Mouse (Mus musculus) thymus, adult 18-20 months (tissue): ENCODE measurements around the gene Zfp993.
"Not testable (repeated sequence)": the region's sequence is repeated elsewhere in the genome, so short reads cannot be mapped to it uniquely, and the experiment has no call there.

Source experiments
- DNase-seq, 2 experiments: peaks; one replicate each; pipeline ENCODE4 v3.0.0; 2022; ENCODE audit warnings: mixed read lengths in 2 of 2

The Zfp993 gene

DNA sequence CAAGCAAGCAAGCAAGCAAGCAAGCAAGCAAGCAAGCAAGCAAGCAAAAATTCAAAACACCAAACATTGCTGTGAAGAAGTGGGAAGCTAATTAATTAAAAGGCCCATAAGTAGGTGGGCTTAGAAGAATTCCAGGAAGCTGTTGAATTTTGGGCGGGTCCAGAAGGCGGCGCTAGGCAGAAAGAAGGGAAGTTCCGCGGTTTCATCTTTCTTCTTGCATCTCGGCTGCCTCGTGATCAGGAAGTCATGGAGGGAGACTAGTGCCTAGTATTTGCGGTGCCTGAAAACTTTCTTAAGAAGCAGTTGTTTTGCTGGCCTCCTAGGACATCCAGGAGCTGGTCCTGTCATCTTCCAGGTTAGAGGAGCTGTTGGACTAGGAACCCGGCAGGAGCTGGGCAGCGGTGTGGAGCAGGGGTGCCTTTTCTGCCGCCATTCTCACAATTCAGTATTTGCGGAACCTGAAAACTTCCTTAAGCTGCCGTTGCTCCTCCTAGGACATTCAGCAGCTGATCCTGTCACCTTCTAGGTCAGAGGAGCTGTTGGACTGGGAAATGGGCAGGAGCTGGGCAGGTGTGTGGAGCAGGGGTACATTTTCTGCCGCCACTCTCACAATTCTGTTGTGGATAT, at the start of gene Zfp993:
Gene Zfp993 (plus strand): TSS at position 188 of the 627 bp plus-strand sequence.
- not testable (repeated sequence) for DNase-seq

DNA sequence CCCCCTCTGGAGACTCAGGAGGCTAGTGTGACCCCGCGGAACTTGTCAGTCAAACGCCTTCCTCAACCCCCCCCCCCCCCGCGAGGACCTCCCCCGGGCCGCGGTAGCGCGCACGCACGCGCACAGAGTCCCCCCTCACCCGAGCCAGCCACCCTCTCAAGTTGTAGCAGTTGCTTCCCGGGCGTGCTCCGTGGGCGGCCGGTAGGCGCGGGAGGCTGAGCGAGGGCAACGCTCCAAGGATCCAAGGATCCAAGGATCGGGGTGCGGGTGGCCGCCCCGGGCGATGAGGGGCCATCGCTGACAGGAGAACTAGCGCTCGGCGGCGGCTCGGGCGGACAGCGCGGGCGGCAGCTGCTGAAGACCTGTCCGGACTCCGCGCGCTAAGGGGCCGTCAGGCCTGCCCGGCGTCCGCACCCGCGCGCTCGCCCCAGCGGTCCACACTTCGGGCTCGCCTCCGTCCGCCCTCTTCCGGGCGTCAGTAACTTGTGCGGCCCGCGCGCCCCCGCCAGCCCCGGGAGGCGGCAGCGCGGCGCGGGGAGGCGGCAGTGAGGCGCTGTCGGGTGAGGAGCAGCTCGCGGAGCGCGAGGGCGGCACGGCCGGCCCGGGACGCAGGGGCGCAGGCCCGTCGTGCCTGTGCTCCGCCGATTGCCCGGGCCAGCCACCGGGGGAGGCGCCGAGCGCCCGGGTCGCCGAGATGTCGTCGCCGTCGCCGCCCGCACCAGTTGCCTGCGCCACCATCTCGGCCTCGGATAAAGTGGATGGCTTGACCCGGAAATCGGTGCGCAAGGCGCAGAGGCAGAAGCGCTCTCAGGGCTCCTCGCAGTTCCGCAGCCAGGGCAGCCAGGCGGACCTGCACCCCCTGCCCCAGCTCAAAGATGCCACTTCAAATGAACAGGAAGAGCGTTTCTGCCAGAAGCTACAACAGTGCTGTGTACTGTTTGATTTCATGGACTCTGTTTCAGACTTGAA, 30.6 kb upstream of the Zfp993 start:
- not testable (repeated sequence) for DNase-seq

DNA sequence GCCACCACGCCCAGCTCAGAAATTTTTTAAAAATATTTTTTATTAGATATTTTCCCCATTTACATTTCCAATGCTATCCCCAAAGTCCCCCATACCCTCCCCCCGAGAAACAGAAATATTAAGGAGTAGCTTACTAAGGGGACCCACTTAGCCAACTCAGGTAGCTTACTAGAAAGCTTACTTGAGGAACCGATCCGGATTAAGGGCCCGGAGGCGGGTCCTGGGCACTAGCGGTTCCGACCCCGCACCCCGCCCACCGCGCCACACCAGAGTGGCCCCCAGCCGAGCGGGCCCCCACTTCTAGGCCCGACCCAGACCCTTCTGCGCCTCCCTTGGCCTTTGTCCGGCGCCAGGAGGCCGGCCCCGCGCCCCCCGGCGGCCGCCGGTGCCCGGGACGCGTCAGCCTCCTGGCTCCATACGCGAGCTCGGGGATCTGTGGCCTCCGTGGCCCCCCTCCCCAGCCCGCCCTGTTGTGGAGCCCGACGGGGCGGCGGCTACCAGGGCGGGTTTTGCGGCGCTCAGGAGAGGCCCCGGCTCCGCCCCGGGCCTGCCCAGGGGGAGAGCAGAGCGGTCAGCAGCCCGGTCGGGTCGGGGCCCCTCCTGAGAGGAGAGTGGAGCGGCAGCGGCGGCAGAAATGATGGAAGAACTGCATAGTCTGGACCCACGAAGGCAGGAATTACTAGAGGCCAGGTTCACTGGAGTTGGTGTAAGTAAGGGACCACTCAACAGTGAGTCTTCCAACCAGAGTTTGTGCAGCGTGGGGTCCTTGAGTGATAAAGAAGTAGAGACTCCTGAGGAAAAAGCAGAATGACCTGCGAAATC, 7.0 kb upstream of the Zfp993 start:
- DNase-seq: not testable (repeated sequence)

DNA sequence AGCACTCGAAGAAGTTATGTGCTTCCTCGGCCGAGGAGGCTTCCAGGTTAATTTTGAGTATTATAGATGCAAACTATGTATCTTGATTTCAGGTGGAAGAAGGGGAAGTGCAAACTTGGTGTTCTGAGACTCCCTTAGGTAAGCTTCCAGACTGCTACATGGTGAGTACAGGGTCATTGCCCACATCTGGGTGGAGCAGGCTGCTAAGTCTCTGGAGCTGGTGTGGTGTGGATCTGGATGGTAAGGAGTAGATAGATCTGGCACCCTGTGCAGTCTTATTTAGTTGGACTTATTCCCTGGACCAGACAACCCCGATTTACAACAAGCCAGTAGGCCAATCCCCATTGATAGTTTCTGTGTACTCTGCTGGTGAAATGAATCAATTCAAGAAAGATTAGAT, 33.6 kb downstream of the Zfp993 start:
- DNase-seq: not testable (repeated sequence)

DNA sequence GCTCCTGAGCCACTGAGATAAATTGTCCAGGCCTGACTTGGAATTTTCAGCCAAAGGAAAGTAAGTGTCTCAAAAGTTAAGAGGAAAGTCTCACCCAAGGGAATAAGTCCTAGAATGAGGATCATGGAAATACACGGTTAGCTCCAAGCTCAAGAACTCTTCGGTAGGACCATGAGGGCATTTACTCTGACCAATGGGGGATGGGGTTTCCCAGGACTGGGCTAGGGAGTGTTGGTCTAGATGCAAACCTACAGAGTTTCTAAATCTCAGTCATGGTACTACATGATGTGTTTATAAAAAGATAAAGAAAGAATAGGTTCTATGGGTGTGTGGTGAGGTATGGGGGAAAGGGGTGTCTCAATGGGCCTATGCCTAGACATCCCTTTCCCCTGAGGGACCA, 38.9 kb downstream of the Zfp993 start:
- not testable (repeated sequence) for DNase-seq

DNA sequence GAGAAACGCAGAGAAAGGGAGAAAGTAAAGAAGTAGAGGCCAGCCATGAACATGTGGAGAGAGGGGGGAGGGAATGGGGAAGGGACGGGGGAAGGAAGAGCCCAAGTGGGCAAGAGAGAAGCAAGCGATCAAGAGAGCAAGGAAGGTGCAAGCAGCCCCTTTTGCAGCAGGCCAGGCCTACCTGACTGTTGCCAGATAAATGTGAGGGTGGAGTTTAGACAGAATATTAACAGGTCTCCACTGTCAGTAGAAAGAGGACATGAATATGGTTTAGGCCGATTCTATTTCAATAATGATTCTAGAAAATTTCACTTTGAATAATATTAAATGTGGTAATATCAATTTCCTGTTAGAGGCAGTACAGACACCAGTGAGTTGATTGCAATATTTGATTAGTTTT, 39.4 kb downstream of the Zfp993 start:
- not testable (repeated sequence) for DNase-seq

DNA sequence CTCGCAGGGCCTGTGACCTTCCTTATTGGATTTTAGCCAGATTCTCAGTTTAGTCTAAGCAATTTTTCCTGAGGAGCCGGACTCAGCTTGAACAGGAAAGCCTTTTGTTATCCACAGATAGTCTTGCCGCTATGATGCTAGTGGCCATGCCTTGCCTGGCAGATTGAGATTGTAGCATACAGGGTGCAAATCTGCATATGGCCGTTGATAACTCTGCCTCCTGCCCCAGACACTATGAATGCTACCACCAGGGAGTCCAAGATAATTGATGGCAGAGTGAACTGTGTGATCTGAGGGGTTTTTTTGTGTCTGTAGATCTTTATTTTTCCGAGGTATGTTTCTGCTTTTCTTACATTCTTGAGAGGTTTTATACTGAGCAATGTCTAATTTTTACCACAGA, 39.9 kb downstream of the Zfp993 start:
- DNase-seq: not testable (repeated sequence)
